Mouse (Mus musculus) kidney, embryonic 15.5 days (tissue): ENCODE measurements at regions not wholly inside any gene's neighbourhood (a gene's known extent, or its start where the extent isn't known, plus 50 kb on each side); places are given as distances from the start of the nearest gene placed in this dataset.
"Not testable (repeated sequence)": the region's sequence is repeated elsewhere in the genome, so short reads cannot be mapped to it uniquely, and the experiment has no call there.

Experiments
- ATAC-seq: fragments of 200-750 bp; cut with Nextera tagmentation; replicated peaks from 2 replicates; pipeline ENCODE4 v1.8.0; 2017; ENCODE audit warnings: moderate TSS enrichment; ENCODE audit not compliant: low FRiP score
- H3K27ac ChIP-seq: fragments of 300-500 bp; sonication (generic); 2 replicates; pipeline ENCODE4 v1.5.1; 2015; ENCODE audit warnings: mild to moderate bottlenecking, inconsistent platforms
- H3K27me3 ChIP-seq: fragments of 300-500 bp; sonication (generic); 2 replicates; pipeline ENCODE4 v1.6.1; 2015; ENCODE audit warnings: inconsistent platforms
- H3K36me3 ChIP-seq: fragments of 300-500 bp; sonication (generic); 2 replicates; pipeline ENCODE4 v1.6.1; 2015; ENCODE audit warnings: inconsistent platforms
- H3K4me1 ChIP-seq: fragments of 300-500 bp; sonication (generic); 2 replicates; pipeline ENCODE4 v1.6.1; 2015; ENCODE audit warnings: inconsistent platforms
- H3K4me2 ChIP-seq: fragments of 300-500 bp; sonication (generic); 2 replicates; pipeline ENCODE4 v1.6.1; 2015; ENCODE audit warnings: moderate library complexity, mild to moderate bottlenecking, inconsistent platforms
- H3K4me3 ChIP-seq: fragments of 300-500 bp; sonication (generic); replicated peaks from 2 replicates; pipeline ENCODE4 v1.5.1; 2015; ENCODE audit warnings: mild to moderate bottlenecking, inconsistent platforms
- H3K9ac ChIP-seq: fragments of 300-500 bp; sonication (generic); 2 replicates; pipeline ENCODE4 v1.6.1; 2015; ENCODE audit warnings: mild to moderate bottlenecking, inconsistent platforms
- H3K9me3 ChIP-seq: fragments of 300-500 bp; sonication (generic); replicated peaks from 2 replicates; pipeline ENCODE4 v1.6.1; 2016; ENCODE audit warnings: inconsistent platforms
- WGBS: fragments of 180-500 bp; shearing (Covaris S2); methylation state at CpG from one replicate; pipeline ENCODE4 v1.1.7; 2015; ENCODE audit warnings: mixed read lengths; 5-methylcytosine and 5-hydroxymethylcytosine counted together

GRCm38 (mm10) chr7:113045613-113046159, 91.9 kb downstream of the Rassf10 start:
- H3K4me2 ChIP-seq, H3K9ac ChIP-seq, H3K36me3 ChIP-seq, H3K4me3 ChIP-seq, ATAC-seq, H3K27me3 ChIP-seq, H3K27ac ChIP-seq, H3K9me3 ChIP-seq, H3K4me1 ChIP-seq: not testable (repeated sequence)
- 65% methylated on average over 8 of the region's 8 CpGs for WGBS

GRCm38 (mm10) chr7:113046406-113046805, 92.6 kb downstream of the Rassf10 start:
- H3K4me1 ChIP-seq, result 0 out of 2 replicates have a peak, but pooled peaks cover 3% of the 10 kb centered on the region
- no peaks in the 10 kb centered on the region for H3K27me3 ChIP-seq
- H3K9me3 ChIP-seq, result no peaks in the 10 kb centered on the region
- H3K9ac ChIP-seq, result no peak overlapping the region
- 88% methylated on average over 4 of the region's 4 CpGs for WGBS
- no peak overlapping the region for H3K4me2 ChIP-seq
- H3K36me3 ChIP-seq, result no peaks in the 10 kb centered on the region
- H3K4me3 ChIP-seq, result no peak overlapping the region
- no peak overlapping the region for H3K27ac ChIP-seq
- ATAC-seq, result no peak

- Histone ChIP-seq H3K27ac (0 out of 2 replicates have a peak overlapping the region, but pooled peaks have one; percentile 38), H3K36me3 (no peaks in the 10 kb centered on the region), H3K9me3 (no peaks in the 10 kb centered on the region), H3K4me3 (no peak overlapping the region), H3K4me2 (no peak overlapping the region), H3K27me3 (no peaks in the 10 kb centered on the region), H3K9ac (no peak overlapping the region), H3K4me1 (0 out of 2 replicates have a peak, but pooled peaks cover 3% of the 10 kb centered on the region)
- WGBS, result 86% methylated on average over 3 of the region's 3 CpGs
- ATAC-seq, result no peak
Measured at GRCm38 (mm10) chr7:113047583-113047982, 93.8 kb downstream of the Rassf10 start.

- no peak overlapping the region for H3K4me2 ChIP-seq
- no peak overlapping the region for H3K9ac ChIP-seq
- H3K9me3 ChIP-seq, result no peaks in the 10 kb centered on the region
- peak overlapping the region; percentile 38; the same call in 1 of the 2 replicates for H3K27ac ChIP-seq
- no peaks in the 10 kb centered on the region for H3K36me3 ChIP-seq
- H3K4me3 ChIP-seq, result no peak overlapping the region
- 68% methylated on average over 4 of the region's 4 CpGs for WGBS
- ATAC-seq, result 0 out of 2 replicates have a peak, but pooled peaks have one; percentile 52
- H3K4me1 ChIP-seq, result 0 out of 2 replicates have a peak, but pooled peaks cover 3% of the 10 kb centered on the region
- no peaks in the 10 kb centered on the region for H3K27me3 ChIP-seq
Measured at GRCm38 (mm10) chr7:113048097-113048795, 94.5 kb downstream of the Rassf10 start.

- no peaks in the 10 kb centered on the region for H3K36me3 ChIP-seq
- ATAC-seq, result no peak
- H3K9me3 ChIP-seq, result no peaks in the 10 kb centered on the region
- no peak overlapping the region for H3K4me2 ChIP-seq
- H3K4me1 ChIP-seq, result 0 out of 2 replicates have a peak, but pooled peaks cover 3% of the 10 kb centered on the region
- H3K27ac ChIP-seq, result no peak overlapping the region
- 86% methylated on average over 5 of the region's 5 CpGs for WGBS
- H3K4me3 ChIP-seq, result no peak overlapping the region
- no peaks in the 10 kb centered on the region for H3K27me3 ChIP-seq
- H3K9ac ChIP-seq, result no peak overlapping the region
Measured at GRCm38 (mm10) chr7:113049440-113049839, 95.7 kb downstream of the Rassf10 start.

- no peak overlapping the region for H3K4me2 ChIP-seq
- H3K36me3 ChIP-seq, result no peaks in the 10 kb centered on the region
- H3K27me3 ChIP-seq, result no peaks in the 10 kb centered on the region
- no peak overlapping the region for H3K9ac ChIP-seq
- H3K4me3 ChIP-seq, result no peak overlapping the region
- WGBS, result 45% methylated on average over 1 of the region's 1 CpGs
- H3K9me3 ChIP-seq, result no peaks in the 10 kb centered on the region
- peaks cover 11% of the 10 kb centered on the region for H3K4me1 ChIP-seq
- H3K27ac ChIP-seq, result no peak overlapping the region
- no peak for ATAC-seq
Measured at GRCm38 (mm10) chr7:113052952-113053351, 99.2 kb downstream of the Rassf10 start.

GRCm38 (mm10) chr7:113056421-113056820, 102.7 kb downstream of the Rassf10 start:
- Histone ChIP-seq H3K4me1 (peaks cover 29% of the 10 kb centered on the region), H3K9me3 (no peaks in the 10 kb centered on the region), H3K27ac (no peak overlapping the region), H3K4me3 (no peak overlapping the region), H3K4me2 (no peak overlapping the region), H3K27me3 (no peaks in the 10 kb centered on the region), H3K36me3 (no peaks in the 10 kb centered on the region), H3K9ac (no peak overlapping the region)
- 65% methylated on average over 2 of the region's 2 CpGs for whole genome bisulfite sequencing
- ATAC-seq, result no peak

GRCm38 (mm10) chr7:113059211-113059966, 105.6 kb downstream of the Rassf10 start:
- no peak overlapping the region for H3K9ac ChIP-seq
- H3K27ac ChIP-seq, result peak overlapping the region; percentile 63
- no peak overlapping the region for H3K4me3 ChIP-seq
- ATAC-seq, result peak; percentile 46; the same call in 1 of the 2 replicates
- H3K4me1 ChIP-seq, result peaks cover 29% of the 10 kb centered on the region
- H3K27me3 ChIP-seq, result no peaks in the 10 kb centered on the region
- no peaks in the 10 kb centered on the region for H3K9me3 ChIP-seq
- 17% methylated on average over 12 of the region's 12 CpGs for WGBS
- no peaks in the 10 kb centered on the region for H3K36me3 ChIP-seq
- no peak overlapping the region; the same call in 1 of the 2 replicates for H3K4me2 ChIP-seq

GRCm38 (mm10) chr7:113059967-113060284, 106.2 kb downstream of the Rassf10 start:
- 48% methylated on average over 5 of the region's 5 CpGs for WGBS
- no peak for ATAC-seq
- Histone ChIP-seq H3K4me1 (peaks cover 29% of the 10 kb centered on the region), H3K4me2 (no peak overlapping the region), H3K27ac (peak overlapping the region; percentile 63), H3K4me3 (no peak overlapping the region), H3K9ac (no peak overlapping the region), H3K36me3 (no peaks in the 10 kb centered on the region), H3K9me3 (no peaks in the 10 kb centered on the region), H3K27me3 (no peaks in the 10 kb centered on the region)

- Histone ChIP-seq H3K36me3 (no peaks in the 10 kb centered on the region), H3K27ac (no peak overlapping the region), H3K9me3 (no peaks in the 10 kb centered on the region), H3K4me2 (no peak overlapping the region), H3K27me3 (no peaks in the 10 kb centered on the region), H3K9ac (no peak overlapping the region), H3K4me1 (peaks cover 26% of the 10 kb centered on the region), H3K4me3 (no peak overlapping the region)
- ATAC-seq, result no peak
- WGBS, result 73% methylated on average over 7 of the region's 7 CpGs
Measured at GRCm38 (mm10) chr7:113060991-113061390, 107.2 kb downstream of the Rassf10 start.

GRCm38 (mm10) chr7:113066536-113066935, 112.8 kb downstream of the Rassf10 start:
- Histone ChIP-seq H3K9ac (no peak overlapping the region), H3K27me3 (no peaks in the 10 kb centered on the region), H3K4me1 (peaks cover 8% of the 10 kb centered on the region; the same call in 1 of the 2 replicates), H3K36me3 (no peaks in the 10 kb centered on the region), H3K27ac (no peak overlapping the region), H3K4me3 (no peak overlapping the region), H3K9me3 (no peaks in the 10 kb centered on the region), H3K4me2 (no peak overlapping the region)
- WGBS, result 62% methylated on average over 12 of the region's 12 CpGs
- no peak for ATAC-seq

GRCm38 (mm10) chr7:113068296-113068695, 114.5 kb downstream of the Rassf10 start:
- 96% methylated on average over 6 of the region's 6 CpGs for WGBS
- ATAC-seq, result no peak
- H3K27ac ChIP-seq, result no peak overlapping the region
- peaks cover 9% of the 10 kb centered on the region; the same call in 1 of the 2 replicates for H3K4me1 ChIP-seq
- H3K27me3 ChIP-seq, result no peaks in the 10 kb centered on the region
- no peak overlapping the region for H3K9ac ChIP-seq
- no peak overlapping the region for H3K4me3 ChIP-seq
- H3K4me2 ChIP-seq, result no peak overlapping the region
- no peaks in the 10 kb centered on the region for H3K9me3 ChIP-seq
- H3K36me3 ChIP-seq, result no peaks in the 10 kb centered on the region
